Mouse (Mus musculus) thymus, adult 2 months (tissue): ENCODE results near the gene Taf15.

ENCODE experiments used
- CTCF ChIP-seq: fragments of 200-500 bp; IDR thresholded peaks from 2 replicates; pipeline ENCODE4 v1.5.1; 2012; ENCODE audit warnings: mild to moderate bottlenecking, control low read depth, low read length, moderate library complexity, borderline replicate concordance; ENCODE audit not compliant: control insufficient read depth, poor library complexity, insufficient read depth; ENCODE audit errors: extremely low read depth
- POLR2A ChIP-seq: fragments of 200-500 bp; IDR thresholded peaks from 2 replicates; pipeline ENCODE4 v1.6.1; 2012; ENCODE audit warnings: mild to moderate bottlenecking, low read length, control low read depth, moderate library complexity; ENCODE audit not compliant: control insufficient read depth, poor library complexity, insufficient read depth; ENCODE audit errors: extremely low read depth

DNA sequence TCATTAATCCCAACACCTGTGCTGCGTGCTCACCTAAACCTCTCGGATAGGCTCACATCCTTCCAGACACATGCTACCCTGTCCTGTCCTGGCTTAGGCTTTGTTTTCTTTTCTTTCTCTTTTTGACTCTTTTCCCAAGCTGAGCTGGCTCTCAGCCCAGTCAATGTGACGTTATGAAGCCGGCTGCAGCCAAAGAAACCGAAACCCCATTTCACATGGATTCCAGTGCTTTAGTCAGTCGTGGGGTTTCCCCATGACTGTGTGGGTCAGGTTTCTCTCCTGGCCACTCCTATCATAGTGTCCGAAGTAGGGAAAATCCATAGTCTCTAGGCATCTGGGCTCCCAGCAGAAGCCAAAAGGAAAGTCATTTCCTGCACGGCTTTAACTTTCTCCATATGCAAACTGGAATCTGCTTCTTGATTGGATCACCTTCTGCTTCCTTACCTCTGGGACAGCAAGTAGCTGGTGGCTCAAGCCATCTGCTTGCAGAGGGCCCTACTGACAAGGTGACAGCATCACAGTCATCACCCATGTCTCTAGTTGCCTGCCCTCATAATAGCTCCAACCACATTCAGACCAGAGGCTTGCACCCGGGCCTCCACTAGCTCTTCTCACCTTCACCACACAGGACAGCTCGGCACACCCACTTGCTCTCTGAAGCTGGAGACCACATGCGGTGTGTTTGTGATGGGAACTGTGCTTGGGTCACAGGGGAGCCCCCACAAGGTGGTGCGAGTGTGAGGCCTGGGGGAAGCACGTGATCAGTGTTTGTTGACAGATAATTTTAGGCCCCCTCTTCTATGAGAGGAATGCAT lies 61.9 kb downstream of the Taf15 start:
- no peak for TF ChIP-seq POLR2A
- no peak for TF ChIP-seq CTCF
